Mouse (Mus musculus): ENCODE results near the gene Tmem91.

Tmem91 gene

GRCm38 (mm10) chr7:25626509-25627430, 48.2 kb downstream of the Tmem91 start, which contains the start of gene B3gnt8:
B3gnt8 (plus strand) TSS chr7:25626654.
- no peak for DNase-seq (ENCODE audit: low spot score in 2 of 2)

DNA sequence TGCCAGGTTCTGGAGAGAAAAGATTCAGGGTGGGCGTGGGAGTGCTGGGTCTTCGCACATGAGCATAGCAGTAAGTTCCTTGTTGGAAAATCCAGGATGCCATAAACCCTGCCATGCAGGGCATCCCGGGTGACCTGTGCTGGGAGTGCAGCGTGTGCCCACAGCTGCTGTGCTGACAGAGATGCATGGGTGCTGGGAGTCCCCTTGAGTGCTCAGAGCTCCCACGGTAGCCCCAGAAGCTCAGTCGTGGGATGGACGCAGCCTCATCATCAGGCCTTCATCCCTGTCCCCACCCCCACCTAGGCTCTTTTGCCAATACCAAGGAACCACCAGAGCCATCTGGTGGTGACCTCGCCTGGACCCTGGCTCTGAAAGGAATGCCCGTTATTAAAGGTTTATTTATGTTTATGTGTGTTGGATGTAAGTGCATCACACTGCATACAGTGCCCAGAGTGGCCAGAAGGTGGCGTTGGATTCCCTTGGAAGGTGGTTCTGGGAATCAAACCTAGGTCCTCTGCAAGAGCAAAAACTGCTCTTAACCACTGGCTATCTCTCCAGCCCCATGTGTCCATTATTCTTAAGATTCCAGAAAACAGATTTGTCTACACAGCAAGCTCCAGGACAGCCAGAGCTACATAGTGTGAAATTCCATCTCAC, 49.2 kb downstream of the Tmem91 start:
- no peak for DNase-seq (ENCODE audit: low spot score in 2 of 2)

DNA sequence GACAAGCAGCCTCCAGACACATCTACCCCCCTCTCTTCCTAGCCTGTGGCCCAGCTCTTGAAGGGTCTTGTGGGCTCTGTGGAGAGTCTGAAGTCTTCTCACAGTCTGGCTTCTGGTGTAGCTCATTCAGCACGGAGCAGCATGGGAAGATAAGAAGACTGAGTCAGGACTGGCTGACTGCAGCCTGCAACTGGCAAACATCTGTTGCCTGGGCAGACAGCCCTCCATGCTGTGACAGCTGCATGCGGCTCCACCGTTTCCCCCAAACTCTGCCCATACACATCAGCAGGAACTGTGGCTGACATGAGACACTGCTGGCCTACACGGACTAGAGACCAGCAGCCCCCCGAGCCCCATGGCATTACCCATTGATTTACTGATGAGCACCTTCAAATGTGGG, 50.1 kb downstream of the Tmem91 start:
- no peak for DNase-seq (ENCODE audit: low spot score in 2 of 2)

DNA sequence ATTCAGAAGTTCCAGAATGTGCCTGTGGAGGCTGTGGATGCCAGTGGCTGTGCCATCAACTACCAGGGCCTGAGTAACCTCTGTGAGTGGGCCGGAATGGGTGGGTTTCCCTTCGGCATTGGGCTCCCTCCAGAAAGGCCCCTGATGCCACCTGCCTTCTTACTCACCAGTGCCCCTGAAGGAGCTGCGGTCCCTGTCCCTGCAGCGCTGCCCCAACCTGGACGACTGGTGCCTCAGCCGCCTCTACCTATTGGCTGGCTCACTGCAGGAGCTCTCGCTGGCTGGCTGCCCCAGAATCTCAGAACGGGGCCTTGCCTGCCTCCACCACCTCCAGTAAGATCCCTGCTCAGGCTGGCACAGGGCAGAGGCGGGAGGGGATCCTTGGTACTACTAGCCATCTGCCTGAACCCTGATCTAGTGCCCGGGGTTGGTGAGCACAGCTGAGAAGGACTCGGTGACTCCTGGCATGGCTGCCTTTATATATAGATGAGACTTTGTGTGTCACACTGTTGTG, 51.1 kb downstream of the Tmem91 start:
- DNase-seq (ENCODE audit: low spot score in 2 of 2), result no peak

- DNase-seq (ENCODE audit: low spot score in 2 of 2), result no peak
Measured at GRCm38 (mm10) chr7:25620751-25621150, 54.2 kb downstream of the Tmem91 start.

- no peak for DNase-seq (ENCODE audit: low spot score in 2 of 2)
Measured at GRCm38 (mm10) chr7:25620101-25620500, 54.9 kb downstream of the Tmem91 start.

- DNase-seq (ENCODE audit: low spot score in 2 of 2), result no peak
Measured at GRCm38 (mm10) chr7:25619722-25619991, 55.3 kb downstream of the Tmem91 start.

All from left cerebral cortex, adult 9 months (tissue).